Mouse (Mus musculus) lung, embryonic 15.5 days (tissue): ENCODE measurements around the gene Gm11214. TPM values are rescaled to one million over a fixed set of nuclear protein-coding genes. Genes with fewer than 3 reads are reported as not detected.

Source experiments
- ATAC-seq: fragments of 200-750 bp; cut with Nextera tagmentation; 2 replicates; pipeline ENCODE4 v1.8.0; 2017; ENCODE audit warnings: moderate number of reproducible peaks, borderline replicate concordance; ENCODE audit not compliant: low FRiP score, low TSS enrichment; ENCODE audit errors: extremely low read depth
- H3K27ac ChIP-seq: fragments of 300-500 bp; sonication (generic); 2 replicates; pipeline ENCODE4 v1.5.1; 2015; ENCODE audit warnings: moderate library complexity, mild to moderate bottlenecking, inconsistent platforms
- H3K27me3 ChIP-seq: fragments of 300-500 bp; sonication (generic); 2 replicates; pipeline ENCODE4 v1.6.1; 2015; ENCODE audit warnings: inconsistent platforms
- H3K36me3 ChIP-seq: fragments of 300-500 bp; sonication (generic); 2 replicates; pipeline ENCODE4 v1.6.1; 2015; ENCODE audit warnings: inconsistent platforms
- H3K4me1 ChIP-seq: fragments of 300-500 bp; sonication (generic); 2 replicates; pipeline ENCODE4 v1.6.1; 2015; ENCODE audit warnings: inconsistent platforms
- H3K4me2 ChIP-seq: fragments of 300-500 bp; sonication (generic); 2 replicates; pipeline ENCODE4 v1.6.1; 2015; ENCODE audit warnings: inconsistent platforms, mild to moderate bottlenecking, moderate library complexity
- H3K4me3 ChIP-seq: fragments of 300-500 bp; sonication (generic); 2 replicates; pipeline ENCODE4 v1.5.1; 2015; ENCODE audit warnings: mild to moderate bottlenecking, inconsistent platforms
- H3K9ac ChIP-seq: fragments of 300-500 bp; sonication (generic); 2 replicates; pipeline ENCODE4 v1.6.1; 2015; ENCODE audit warnings: inconsistent platforms
- H3K9me3 ChIP-seq: fragments of 300-500 bp; sonication (generic); 2 replicates; pipeline ENCODE4 v1.6.1; 2016; ENCODE audit warnings: inconsistent platforms
- WGBS: fragments of 180-500 bp; shearing (Covaris S2); methylation state at CpG from one replicate; pipeline ENCODE4 v1.1.7; 2015; 5-methylcytosine and 5-hydroxymethylcytosine counted together
- polyA plus RNA-seq: library from polyadenylated mRNA; unstranded; fragments of >200 nt; fragmentation: Nextera tagmentation; extraction: Ambion mirVana; gene quantifications from 2 replicates; pipeline ENCODE4 v1.2.1, GENCODE M21; 2015

Gm11214 gene
- polyA plus RNA-seq, 1 experiment from 2014 or later = not detected

DNA sequence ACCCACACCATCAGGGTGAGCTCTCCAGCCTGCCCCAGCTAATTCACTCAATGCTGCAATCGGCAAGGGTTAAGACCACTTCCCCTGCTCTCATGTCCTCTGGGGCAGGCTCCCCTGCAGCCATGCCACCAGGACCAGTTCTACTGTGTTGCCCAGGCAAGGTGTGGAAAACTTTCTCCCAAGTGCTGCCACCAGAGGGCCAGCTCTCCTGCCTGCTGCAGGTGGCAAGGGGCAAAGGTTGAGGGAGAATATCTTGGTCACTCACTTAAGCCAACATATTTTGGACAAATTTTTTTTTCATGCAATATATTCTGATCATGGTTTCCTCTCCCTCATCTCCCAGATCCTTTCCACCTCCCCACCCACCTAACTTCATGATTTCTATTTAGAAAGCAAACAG is 8.8 kb downstream of the Gm11214 start:
- no peak for ATAC-seq
- Histone ChIP-seq H3K4me3 (no peak overlapping the region), H3K27ac (no peak overlapping the region), H3K36me3 (no peaks in the 10 kb centered on the region), H3K27me3 (no peaks in the 10 kb centered on the region), H3K4me1 (no peaks in the 10 kb centered on the region), H3K9ac (no peak overlapping the region), H3K4me2 (no peak overlapping the region), H3K9me3 (no peaks in the 10 kb centered on the region)
- 65% methylated on average over 1 of the region's 1 CpGs for WGBS

- H3K36me3 ChIP-seq = no peaks in the 10 kb centered on the region
- no peak overlapping the region for H3K9ac ChIP-seq
- no peak overlapping the region for H3K4me3 ChIP-seq
- no peaks in the 10 kb centered on the region for H3K9me3 ChIP-seq
- no peaks in the 10 kb centered on the region for H3K27me3 ChIP-seq
- no peak overlapping the region for H3K27ac ChIP-seq
- no peak overlapping the region for H3K4me2 ChIP-seq
- no peak for ATAC-seq
- H3K4me1 ChIP-seq = no peaks in the 10 kb centered on the region
These were observed 19.0 kb downstream of the Gm11214 start for GRCm38 (mm10) chr4:63643956-63644726.

DNA sequence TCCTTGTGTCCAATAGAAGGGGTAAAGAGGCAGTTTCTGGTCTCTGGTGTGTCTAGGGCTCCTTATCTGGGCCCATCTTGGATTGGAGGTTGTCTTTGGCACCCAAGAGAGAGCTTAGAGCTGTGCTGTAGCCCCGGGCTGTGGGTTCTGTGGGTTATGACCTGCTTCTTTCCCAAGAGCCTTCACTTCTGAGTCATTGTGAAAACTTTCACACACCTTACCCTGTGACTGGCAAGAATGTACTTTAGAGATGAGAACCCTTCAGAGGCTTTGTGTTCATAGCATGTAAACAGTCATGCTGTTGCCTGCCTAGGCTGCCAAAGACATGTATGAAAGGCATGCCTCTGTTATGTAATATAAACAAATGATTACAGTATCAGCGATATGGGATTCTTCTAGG is 23.3 kb downstream of the Gm11214 start:
- Histone ChIP-seq H3K4me3 (no peak overlapping the region), H3K9me3 (no peaks in the 10 kb centered on the region), H3K4me1 (no peaks in the 10 kb centered on the region), H3K9ac (no peak overlapping the region), H3K27ac (no peak overlapping the region), H3K4me2 (no peak overlapping the region), H3K36me3 (no peaks in the 10 kb centered on the region), H3K27me3 (no peaks in the 10 kb centered on the region)
- no peak for ATAC-seq
- 49% methylated on average over 2 of the region's 2 CpGs for WGBS

- H3K4me1 ChIP-seq = no peaks in the 10 kb centered on the region
- 52% methylated on average over 1 of the region's 1 CpGs for WGBS
- no peak overlapping the region for H3K4me3 ChIP-seq
- no peaks in the 10 kb centered on the region for H3K27me3 ChIP-seq
- no peak for ATAC-seq
- H3K36me3 ChIP-seq = no peaks in the 10 kb centered on the region
- no peak overlapping the region for H3K27ac ChIP-seq
- H3K9ac ChIP-seq = no peak overlapping the region
- H3K4me2 ChIP-seq = no peak overlapping the region
- no peaks in the 10 kb centered on the region for H3K9me3 ChIP-seq
These were observed 24.6 kb downstream of the Gm11214 start for GRCm38 (mm10) chr4:63638603-63639002.

DNA sequence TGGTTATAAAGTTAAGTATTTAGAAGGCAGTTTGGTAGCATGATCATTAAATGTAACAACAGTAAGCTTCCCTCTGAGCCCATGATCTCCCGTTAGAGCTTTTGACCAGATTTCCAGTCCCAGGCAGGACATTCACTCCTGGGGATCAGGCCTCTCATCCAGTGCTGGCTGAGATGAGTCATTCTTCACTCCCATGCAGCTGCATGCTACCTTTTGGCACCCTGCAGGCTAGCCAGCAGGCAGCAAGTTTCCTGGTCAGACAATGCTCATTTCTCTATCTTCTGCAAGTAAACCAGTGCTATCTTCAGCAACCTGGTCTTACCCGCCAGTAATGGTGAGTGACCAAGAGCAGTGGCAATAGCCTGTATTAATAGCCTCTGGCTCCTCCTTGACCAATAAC is 30.0 kb downstream of the Gm11214 start:
- 87% methylated on average over 2 of the region's 2 CpGs for WGBS
- no peak overlapping the region for H3K9ac ChIP-seq

DNA sequence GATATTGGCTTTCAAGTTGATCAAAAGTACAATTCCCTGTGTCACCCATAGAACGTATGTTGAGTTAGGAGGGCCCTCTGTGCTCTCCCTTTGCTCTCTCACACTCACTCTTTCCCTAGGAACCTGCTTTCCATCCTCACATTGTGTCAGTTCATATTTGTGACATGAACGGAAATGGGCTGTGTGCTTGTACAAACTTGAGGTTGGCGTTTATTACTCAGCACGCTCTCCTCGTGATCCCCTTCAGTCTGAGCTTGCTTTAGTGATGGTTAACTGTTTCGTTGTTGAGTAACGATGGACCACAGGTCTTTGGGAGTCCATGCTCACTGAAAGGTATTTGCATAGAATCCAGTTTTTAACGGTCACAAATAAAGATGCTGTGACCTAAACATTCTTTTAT is 36.1 kb downstream of the Gm11214 start:
- WGBS = 69% methylated on average over 8 of the region's 8 CpGs
- H3K27ac ChIP-seq = no peak overlapping the region
- H3K36me3 ChIP-seq = no peaks in the 10 kb centered on the region
- H3K27me3 ChIP-seq = no peaks in the 10 kb centered on the region
- H3K4me2 ChIP-seq = no peak overlapping the region
- no peak overlapping the region for H3K4me3 ChIP-seq
- ATAC-seq = no peak
- no peaks in the 10 kb centered on the region for H3K4me1 ChIP-seq
- no peaks in the 10 kb centered on the region for H3K9me3 ChIP-seq
- no peak overlapping the region for H3K9ac ChIP-seq

More for the DNA sequence above, 30.0 kb downstream of the Gm11214 start:
- Histone ChIP-seq H3K4me2 (no peak overlapping the region), H3K27ac (no peak overlapping the region), H3K27me3 (no peaks in the 10 kb centered on the region), H3K4me3 (no peak overlapping the region), H3K4me1 (no peaks in the 10 kb centered on the region), H3K9me3 (no peaks in the 10 kb centered on the region), H3K36me3 (no peaks in the 10 kb centered on the region)
- ATAC-seq = no peak

GRCm38 (mm10) chr4:63625563-63626080 is 37.6 kb downstream of the Gm11214 start:
- WGBS = 41% methylated on average over 3 of the region's 3 CpGs
- ATAC-seq = no peak
- no peak overlapping the region for H3K4me2 ChIP-seq
- no peak overlapping the region for H3K27ac ChIP-seq
- no peak overlapping the region for H3K9ac ChIP-seq
- no peaks in the 10 kb centered on the region for H3K4me1 ChIP-seq
- H3K27me3 ChIP-seq = no peaks in the 10 kb centered on the region
- H3K4me3 ChIP-seq = no peak overlapping the region
- H3K36me3 ChIP-seq = no peaks in the 10 kb centered on the region
- H3K9me3 ChIP-seq = no peaks in the 10 kb centered on the region

DNA sequence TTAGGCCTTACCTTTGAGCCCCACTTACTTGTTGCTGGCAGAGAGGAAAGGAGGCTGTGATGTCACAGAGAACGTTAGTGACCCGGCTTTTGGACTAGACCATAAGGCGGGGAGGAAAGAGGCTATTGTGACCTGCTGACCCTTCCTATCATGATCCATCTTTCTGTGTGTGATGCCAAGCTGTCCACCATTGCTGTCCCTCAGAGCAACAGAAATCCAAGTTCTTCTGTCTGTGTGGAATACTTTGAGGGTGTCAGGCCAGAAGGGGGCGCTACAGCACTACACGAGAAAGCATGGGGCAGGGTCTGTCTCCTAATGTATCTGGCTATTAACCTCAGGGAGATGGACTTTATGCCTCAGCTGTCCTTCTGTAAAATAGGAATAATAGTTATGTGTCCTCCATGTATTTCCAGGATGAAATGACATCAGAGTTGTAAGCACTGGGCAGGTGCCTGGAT is 40.8 kb downstream of the Gm11214 start, which contains the start of gene Tex48:
TSS of gene Tex48 (minus strand) at position 51 of the 458 bp plus-strand sequence.
- no peak for ATAC-seq
- 51% methylated on average over 5 of the region's 5 CpGs for WGBS

DNA sequence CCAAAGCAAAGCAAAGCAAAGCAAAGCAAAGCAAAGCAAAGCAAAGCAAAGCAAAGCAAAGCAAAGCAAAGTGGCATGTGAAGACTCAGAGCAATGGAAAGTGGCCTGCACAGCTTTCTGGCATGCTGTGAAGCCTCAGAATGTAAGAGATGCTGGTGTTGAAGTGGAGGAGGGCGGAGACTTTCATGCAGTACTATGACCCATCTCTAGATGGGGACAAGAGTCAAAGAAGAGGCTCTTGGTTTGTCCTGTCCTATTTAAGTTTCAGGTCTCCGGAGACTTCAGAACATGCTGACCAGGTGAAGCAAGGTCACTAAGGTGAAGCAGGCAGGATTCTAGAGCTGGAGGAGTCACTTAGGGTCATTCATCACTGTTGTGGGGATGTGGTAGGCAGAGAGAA is 41.3 kb downstream of the Gm11214 start:
- no peaks in the 10 kb centered on the region for H3K4me1 ChIP-seq
- H3K9me3 ChIP-seq = no peaks in the 10 kb centered on the region
- H3K27ac ChIP-seq = no peak overlapping the region
- H3K9ac ChIP-seq = no peak overlapping the region
- no peaks in the 10 kb centered on the region for H3K27me3 ChIP-seq
- H3K4me2 ChIP-seq = no peak overlapping the region
- 67% methylated on average over 2 of the region's 2 CpGs for WGBS
- no peaks in the 10 kb centered on the region for H3K36me3 ChIP-seq
- no peak overlapping the region for H3K4me3 ChIP-seq
- no peak for ATAC-seq

More for the DNA sequence above, 40.8 kb downstream of the Gm11214 start, which contains the start of gene Tex48:
- H3K27ac ChIP-seq = no peak within 1 kb of the TSS
- H3K4me3 ChIP-seq = no peak within 1 kb of the TSS
- H3K36me3 ChIP-seq = no peaks in the 10 kb centered on the region
- H3K9ac ChIP-seq = no peak within 1 kb of the TSS
- no peaks in the 10 kb centered on the region for H3K4me1 ChIP-seq
- no peaks in the 10 kb centered on the region for H3K9me3 ChIP-seq
- no peak within 1 kb of the TSS for H3K4me2 ChIP-seq
- no peaks in the 10 kb centered on the region for H3K27me3 ChIP-seq

Other genes with a start within 250 kb of the Gm11214 start
- 2.7 and 2.8 TPM in 2 replicates for gene Whrn, start 167.4 kb downstream of the Gm11214 start, polyA plus RNA-seq
- 265 and 273 TPM in 2 replicates for gene Atp6v1g1, start 118.6 kb downstream of the Gm11214 start, polyA plus RNA-seq
- 9.0 and 9.8 TPM in 2 replicates for gene Tmem268, start 104.6 kb downstream of the Gm11214 start, polyA plus RNA-seq
- not detected in 2 replicates for gene Gm11213, start 58.1 kb downstream of the Gm11214 start, polyA plus RNA-seq
- gene Tex48, start 41.0 kb downstream of the Gm11214 start, polyA plus RNA-seq = not detected in 2 replicates
- gene Tnfsf15, start 81.7 kb upstream of the Gm11214 start, polyA plus RNA-seq = 0.14 and 0.27 TPM in 2 replicates
- 0.05 and 0.11 TPM in 2 replicates for gene Tnfsf8, start 198.0 kb upstream of the Gm11214 start, polyA plus RNA-seq